Mouse (Mus musculus): ENCODE measurements at regions not wholly inside any gene's neighbourhood (a gene's known extent, or its start where the extent isn't known, plus 50 kb on each side); places are given as distances from the start of the nearest gene placed in this dataset.
A peak's percentile ranks its signal among the peaks of the same experiment; 100 is the strongest.

DNA sequence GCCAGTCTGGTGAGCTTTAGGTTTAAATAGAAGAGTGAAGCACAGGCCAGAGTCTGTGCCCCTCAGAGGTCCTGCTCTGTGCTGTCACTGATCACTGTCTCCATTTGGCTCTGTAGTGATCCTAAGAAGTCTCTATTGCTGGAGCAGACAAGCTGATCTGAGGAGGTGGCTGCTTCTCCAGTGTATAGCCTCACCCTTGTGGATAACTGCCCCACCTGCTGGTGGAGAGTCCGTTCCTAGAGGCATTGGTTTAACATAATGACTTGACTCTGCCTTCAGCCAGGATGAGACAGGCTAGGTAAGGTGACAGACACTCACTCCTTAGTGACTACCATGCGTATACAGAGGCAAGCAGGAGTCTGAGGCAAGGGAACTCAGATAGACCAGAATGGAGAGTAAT lies 136.5 kb upstream of the Foxn2 start:
- no peak for DNase-seq (ENCODE audit: low read depth in 2 of 2, low spot score in 2 of 2)

- no peak for DNase-seq (ENCODE audit: low read depth in 2 of 2, low spot score in 2 of 2)
These were observed 135.3 kb upstream of the Foxn2 start for GRCm38 (mm10) chr17:88305165-88305564.

DNA sequence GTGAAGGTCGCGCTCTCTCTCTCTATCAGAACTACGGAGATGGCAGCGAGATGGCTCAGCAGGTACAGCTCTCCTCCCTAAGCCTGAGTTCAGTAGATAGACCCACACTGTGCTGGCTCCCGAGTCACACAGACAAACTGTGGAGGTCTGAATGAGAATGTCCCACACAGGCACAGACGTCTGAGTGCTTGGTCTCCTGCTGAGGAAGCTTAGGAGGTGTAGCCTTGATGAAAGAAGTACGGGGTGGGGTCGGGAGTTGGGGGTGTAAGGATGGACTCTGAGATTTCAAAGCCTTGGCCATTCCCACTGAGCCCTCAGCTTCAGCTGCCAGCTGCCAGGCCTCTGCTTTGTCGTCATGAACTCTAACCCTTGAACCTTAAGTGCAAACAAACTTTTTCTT lies 134.2 kb upstream of the Foxn2 start:
- DNase-seq (ENCODE audit: low read depth in 2 of 2, low spot score in 2 of 2), result no peak

DNA sequence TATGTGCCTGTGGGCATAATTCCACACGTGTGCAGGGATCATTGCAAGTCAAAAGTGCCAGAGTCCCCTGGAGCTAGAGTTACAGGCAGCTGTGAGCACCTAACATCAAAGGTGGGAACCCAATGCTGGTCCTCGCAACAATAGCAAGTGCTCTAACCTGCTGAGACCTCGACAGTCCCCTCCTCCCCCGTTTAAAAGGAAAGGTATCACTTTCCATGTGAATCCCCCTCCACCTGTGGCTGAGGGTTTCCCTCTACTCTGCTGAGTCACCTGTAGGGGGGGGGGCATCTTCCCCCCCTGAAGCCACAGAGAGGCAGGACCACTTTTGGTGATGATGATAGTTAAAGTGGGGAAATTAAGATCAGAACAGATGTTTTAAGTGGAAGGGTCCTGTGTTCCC lies 133.4 kb upstream of the Foxn2 start:
- no peak for DNase-seq (ENCODE audit: low read depth in 2 of 2, low spot score in 2 of 2)

GRCm38 (mm10) chr17:88307826-88308225 lies 132.7 kb upstream of the Foxn2 start:
- DNase-seq (ENCODE audit: low read depth in 2 of 2, low spot score in 2 of 2), result no peak

DNA sequence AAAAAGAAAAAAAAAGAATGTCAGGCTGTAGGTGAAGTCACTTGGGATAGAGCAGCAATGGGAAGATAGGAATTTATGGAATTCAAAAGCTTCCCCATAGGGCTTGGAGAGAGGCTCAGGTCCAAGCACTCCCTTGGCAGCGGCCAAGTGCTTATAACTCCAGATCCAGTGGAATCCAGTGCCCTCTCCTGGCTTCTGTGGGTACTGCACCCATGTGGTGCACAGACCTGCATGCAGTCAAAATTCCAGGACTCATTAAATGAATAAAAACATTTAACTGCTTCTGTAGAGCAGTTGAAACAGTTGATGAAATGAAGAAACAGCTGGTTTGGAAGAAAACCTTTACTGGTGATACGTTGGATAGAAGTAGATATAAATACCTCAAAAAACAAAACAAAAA lies 127.6 kb upstream of the Foxn2 start:
- DNase-seq (ENCODE audit: low read depth in 2 of 2, low spot score in 2 of 2), result no peak

DNA sequence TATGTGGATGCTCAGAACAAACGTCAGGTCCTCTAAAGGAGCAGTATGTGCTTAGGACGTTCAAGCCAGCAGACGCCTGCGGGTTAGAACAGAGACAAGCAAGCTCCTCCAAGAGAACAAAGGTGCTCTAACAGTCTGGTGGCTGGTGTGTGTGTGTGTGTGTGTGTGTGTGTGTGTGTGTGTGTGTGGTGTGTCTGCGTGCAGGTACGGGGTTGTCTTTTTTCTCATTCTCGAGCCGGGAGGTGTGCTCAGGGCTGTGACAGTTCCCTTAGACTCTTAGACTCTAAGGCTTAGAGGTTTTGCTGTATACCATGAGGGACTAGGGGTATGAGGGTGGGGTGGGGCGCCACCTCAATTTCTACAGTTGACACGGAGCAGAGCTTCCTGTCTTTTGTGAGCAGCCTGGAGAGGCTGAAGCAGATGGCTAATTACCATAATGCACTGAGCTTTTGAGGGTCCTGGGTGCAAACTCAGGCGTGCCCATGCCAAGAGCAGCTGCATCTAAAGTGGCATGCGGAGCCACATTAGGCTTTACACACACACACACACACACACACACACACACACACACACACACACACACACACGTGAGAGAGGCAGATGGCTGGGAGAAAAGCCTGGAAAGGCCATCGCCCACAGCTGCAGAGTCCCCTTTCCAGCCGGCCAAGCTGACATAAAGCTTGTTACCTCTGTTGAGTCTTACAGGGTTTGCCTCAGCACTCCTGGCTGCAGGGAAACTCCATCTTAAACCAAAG lies 124.1 kb upstream of the Foxn2 start:
- peak; percentile 9 to 28 for DNase-seq (ENCODE audit: low read depth in 2 of 2, low spot score in 2 of 2)

GRCm38 (mm10) chr17:88317311-88317710 lies 123.2 kb upstream of the Foxn2 start:
- DNase-seq (ENCODE audit: low read depth in 2 of 2, low spot score in 2 of 2), result no peak

GRCm38 (mm10) chr17:88317806-88318205 lies 122.7 kb upstream of the Foxn2 start:
- no peak for DNase-seq (ENCODE audit: low read depth in 2 of 2, low spot score in 2 of 2)

- no peak for DNase-seq (ENCODE audit: low read depth in 2 of 2, low spot score in 2 of 2)
These were observed 122.2 kb upstream of the Foxn2 start for GRCm38 (mm10) chr17:88318207-88318791.

GRCm38 (mm10) chr17:88318936-88319335 lies 121.6 kb upstream of the Foxn2 start:
- DNase-seq (ENCODE audit: low read depth in 2 of 2, low spot score in 2 of 2), result no peak

DNA sequence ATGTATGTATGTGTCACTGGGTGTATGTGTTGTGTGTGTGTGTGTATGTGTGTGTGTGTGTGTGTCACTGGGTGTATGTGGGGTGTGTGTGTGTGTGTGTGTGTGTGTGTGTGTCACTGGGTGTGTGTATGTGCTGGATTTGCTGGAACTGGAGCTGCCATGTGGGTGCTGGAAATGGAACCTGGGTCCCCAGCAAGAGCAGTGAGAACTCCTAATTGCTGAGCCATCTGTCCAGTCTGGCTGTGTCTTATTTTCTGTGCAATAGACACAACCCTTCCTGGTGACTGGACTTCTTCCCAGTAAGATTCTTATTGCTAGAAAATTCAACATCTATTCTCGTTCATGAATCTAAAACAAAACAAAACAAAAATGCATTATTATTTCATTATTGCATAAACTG lies 119.8 kb upstream of the Foxn2 start:
- no peak for DNase-seq (ENCODE audit: low read depth in 2 of 2, low spot score in 2 of 2)

DNA sequence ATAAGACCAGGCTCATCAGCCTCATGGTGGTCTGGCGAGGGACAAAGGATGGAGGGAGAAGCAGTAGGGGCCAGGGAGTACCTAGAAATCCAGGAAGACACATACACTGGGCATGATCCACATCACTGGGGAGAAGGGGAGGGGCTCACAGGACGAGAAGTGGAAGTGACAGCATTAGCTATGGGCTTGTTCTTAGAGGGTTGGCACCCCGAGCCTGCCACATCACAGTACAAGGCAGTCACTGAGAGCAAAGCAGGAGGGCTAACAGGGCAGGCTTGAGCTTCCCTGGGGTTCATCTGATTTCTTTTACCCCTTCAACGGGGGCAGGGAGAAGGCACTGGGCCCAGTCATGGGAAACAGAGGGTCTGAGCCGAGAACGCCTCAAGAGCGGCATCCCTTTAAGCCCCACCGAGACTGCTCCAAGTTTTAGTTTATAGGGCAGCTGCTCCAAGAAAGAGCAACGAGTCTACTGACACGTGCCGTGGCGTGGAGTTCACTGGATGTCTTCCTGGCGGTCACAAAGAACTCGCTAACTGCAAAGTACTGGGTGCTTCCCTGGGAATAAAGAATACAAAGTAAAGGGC lies 115.1 kb upstream of the Foxn2 start:
- no peak for DNase-seq (ENCODE audit: low read depth in 2 of 2, low spot score in 2 of 2)

GRCm38 (mm10) chr17:88325910-88326739 lies 114.4 kb upstream of the Foxn2 start:
- no peak for DNase-seq (ENCODE audit: low read depth in 2 of 2, low spot score in 2 of 2)

DNA sequence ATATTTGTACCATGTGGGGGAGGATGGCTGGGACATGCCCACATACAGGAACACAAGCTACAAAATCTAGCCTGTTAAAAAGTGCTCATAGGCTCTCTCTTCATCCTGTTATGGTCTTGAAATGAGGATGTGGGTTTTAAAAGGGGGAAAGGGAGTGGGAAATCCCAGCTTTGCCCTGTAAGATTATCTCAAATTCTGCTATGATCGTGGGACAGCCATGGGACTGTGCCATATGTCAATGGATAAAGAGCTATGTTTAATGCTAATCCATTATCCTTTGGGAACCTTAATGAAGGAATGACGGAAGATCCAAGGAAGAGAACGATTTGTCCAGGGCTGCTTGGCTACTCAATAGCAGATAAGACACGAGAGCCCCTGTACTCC lies 113.8 kb upstream of the Foxn2 start:
- DNase-seq (ENCODE audit: low read depth in 2 of 2, low spot score in 2 of 2), result no peak

DNA sequence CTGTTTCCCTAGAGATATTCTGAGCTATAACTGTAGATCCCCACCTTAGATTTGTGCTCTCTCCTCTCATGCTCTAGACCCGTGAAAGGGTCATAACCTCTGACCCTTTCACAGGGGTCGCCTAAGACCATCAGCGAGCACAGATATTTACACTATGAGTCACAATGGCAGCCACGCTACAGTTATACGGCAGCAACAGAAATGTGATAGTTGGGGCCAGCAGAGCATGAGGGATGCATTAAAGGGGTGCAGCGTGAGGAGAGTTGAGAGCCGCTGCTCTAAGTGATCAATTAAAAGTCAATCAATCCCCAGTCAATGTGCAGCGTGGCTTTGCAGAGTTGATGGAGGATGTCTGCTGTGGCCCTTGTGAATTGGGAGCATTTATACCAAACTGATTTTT lies 112.7 kb upstream of the Foxn2 start:
- DNase-seq (ENCODE audit: low read depth in 2 of 2, low spot score in 2 of 2), result no peak

DNA sequence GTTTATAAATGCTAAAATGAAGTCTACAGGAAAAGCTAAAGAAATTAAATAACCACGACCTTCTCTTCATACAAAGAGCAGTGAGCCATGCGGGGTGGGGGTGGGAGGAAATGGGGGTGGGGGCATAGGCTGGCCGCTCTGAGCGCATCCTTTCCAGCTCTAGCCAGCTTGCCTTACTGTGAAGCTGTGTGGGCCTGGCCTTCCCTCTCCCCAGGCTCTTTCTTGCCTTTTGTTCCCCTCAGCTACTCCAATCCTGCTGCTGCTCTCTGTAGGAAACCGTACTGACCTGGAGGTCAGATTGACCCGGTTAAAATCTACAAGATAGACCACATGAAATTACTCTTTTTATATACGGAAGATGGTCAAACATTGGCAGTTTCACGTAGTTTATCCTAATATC lies 111.7 kb upstream of the Foxn2 start:
- DNase-seq (ENCODE audit: low read depth in 2 of 2, low spot score in 2 of 2), result no peak

- no peak for DNase-seq (ENCODE audit: low read depth in 2 of 2, low spot score in 2 of 2)
These were observed 110.8 kb upstream of the Foxn2 start for GRCm38 (mm10) chr17:88329715-88330114.

GRCm38 (mm10) chr17:88330129-88330528 lies 110.4 kb upstream of the Foxn2 start:
- DNase-seq (ENCODE audit: low read depth in 2 of 2, low spot score in 2 of 2), result no peak

DNA sequence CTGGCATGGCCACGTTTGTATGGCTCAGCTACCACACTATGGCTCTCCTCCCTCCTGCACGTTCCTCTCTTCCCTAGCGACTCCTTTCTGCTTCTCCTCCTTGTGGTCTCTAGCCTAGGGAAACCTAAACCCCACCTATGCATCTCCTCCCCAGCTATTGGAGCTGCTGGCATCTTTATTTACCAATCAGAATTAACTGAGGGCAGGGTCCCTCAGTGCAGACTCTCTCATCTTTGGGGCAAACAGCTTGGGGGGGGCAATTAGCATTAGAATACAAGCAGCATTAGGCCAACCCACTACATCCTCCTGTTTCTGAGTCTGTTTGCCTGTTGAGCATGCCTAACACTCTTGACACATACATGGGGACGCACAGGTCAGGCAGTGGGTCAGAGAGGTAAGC lies 106.7 kb upstream of the Foxn2 start:
- no peak for DNase-seq (ENCODE audit: low read depth in 2 of 2, low spot score in 2 of 2)

DNA sequence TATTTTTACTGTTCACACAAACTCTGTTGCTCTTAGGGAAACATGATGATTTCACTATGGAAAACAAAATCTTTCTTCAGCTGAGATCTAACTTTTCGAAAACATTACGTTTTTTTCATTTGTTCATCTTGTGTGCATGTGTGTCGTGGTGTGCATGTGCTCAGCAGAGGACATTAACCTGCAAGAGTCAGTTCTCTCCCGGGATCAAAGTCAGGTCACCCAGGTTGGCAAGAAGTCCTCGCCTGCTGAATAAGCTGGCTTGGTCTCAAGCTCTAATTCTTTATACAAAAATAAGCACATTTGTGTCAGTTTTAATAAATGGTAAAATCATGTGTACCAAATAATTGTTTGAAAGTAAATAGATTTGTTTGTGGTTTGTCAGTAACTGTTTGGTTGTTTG lies 105.2 kb upstream of the Foxn2 start:
- DNase-seq (ENCODE audit: low read depth in 2 of 2, low spot score in 2 of 2), result no peak

Measured in CD8-positive naive resting alpha-beta T cell, adult 2 months (primary cell).